Mouse (Mus musculus) layer of hippocampus, adult 9-10 months (tissue): ENCODE data around the gene Serp2.

ENCODE experiments used
- DNase-seq: peaks from one replicate; pipeline ENCODE4 v3.0.0; 2022; ENCODE audit warnings: low spot score

Gene Serp2

GRCm38 (mm10) chr14:76498210-76498609 is 58.5 kb downstream of the Serp2 start:
- no peak for DNase-seq

GRCm38 (mm10) chr14:76497187-76497586 is 59.5 kb downstream of the Serp2 start:
- no peak for DNase-seq

GRCm38 (mm10) chr14:76495022-76495421 is 61.7 kb downstream of the Serp2 start:
- DNase-seq = no peak

- DNase-seq = no peak
Observed at GRCm38 (mm10) chr14:76489128-76489527, 67.6 kb downstream of the Serp2 start.

- DNase-seq = no peak
Observed at GRCm38 (mm10) chr14:76488101-76489044, 68.3 kb downstream of the Serp2 start.

- no peak for DNase-seq
Observed at GRCm38 (mm10) chr14:76487609-76488008, 69.1 kb downstream of the Serp2 start.

- no peak for DNase-seq
Observed at GRCm38 (mm10) chr14:76483701-76484100, 73.0 kb downstream of the Serp2 start.
